Mouse (Mus musculus): ENCODE results near the gene Anapc2. TPM values are rescaled to one million over a fixed set of nuclear protein-coding genes. Genes with fewer than 3 reads are reported as not detected.

The Anapc2 gene
- polyA plus RNA-seq, 1 experiment, result 76.0 TPM

GRCm38 (mm10) chr2:25298046-25298445 is 25.8 kb downstream of the Anapc2 start:
- Histone ChIP-seq H3K9ac (ENCODE audit: low read depth, poor library complexity, severe bottlenecking) (no peak overlapping the region), H3K27ac (ENCODE audit: insufficient read depth, low read length) (no peak overlapping the region), H3K9me3 (replicated peaks; ENCODE audit: control insufficient read depth, insufficient read depth, low read length, poor library complexity, severe bottlenecking) (no peaks in the 10 kb centered on the region), H3K4me3 (ENCODE audit: low read depth, low read length) (no peak overlapping the region), H3K27me3 (ENCODE audit: control insufficient read depth, insufficient read depth, low read length, poor library complexity, severe bottlenecking) (no peaks in the 10 kb centered on the region), H3K4me1 (ENCODE audit: control insufficient read depth, insufficient read depth, low read length) (no peaks in the 10 kb centered on the region), H3K36me3 (ENCODE audit: control insufficient read depth, insufficient read depth, low read length, poor library complexity, severe bottlenecking) (no peaks in the 10 kb centered on the region)
- TF ChIP-seq EP300 (IDR thresholded peaks at IDR 0.05; ENCODE audit: insufficient read depth, low read depth, low read length) (no peak), CTCF (IDR thresholded peaks at IDR 0.05; ENCODE audit: low read depth, low read length) (no peak), POLR2A (IDR thresholded peaks at IDR 0.05; ENCODE audit: insufficient read depth, low read length) (no peak)

GRCm38 (mm10) chr2:25303452-25303851 is 31.2 kb downstream of the Anapc2 start:
- no peaks in the 10 kb centered on the region for H3K27me3 ChIP-seq (ENCODE audit: control insufficient read depth, insufficient read depth, low read length, poor library complexity, severe bottlenecking)
- no peak overlapping the region for H3K4me3 ChIP-seq (ENCODE audit: low read depth, low read length)
- H3K9ac ChIP-seq (ENCODE audit: low read depth, poor library complexity, severe bottlenecking), result no peak overlapping the region
- TF ChIP-seq EP300 (IDR thresholded peaks at IDR 0.05; ENCODE audit: insufficient read depth, low read depth, low read length) (no peak), POLR2A (IDR thresholded peaks at IDR 0.05; ENCODE audit: insufficient read depth, low read length) (no peak), CTCF (IDR thresholded peaks at IDR 0.05; ENCODE audit: low read depth, low read length) (no peak)
- H3K4me1 ChIP-seq (ENCODE audit: control insufficient read depth, insufficient read depth, low read length), result no peaks in the 10 kb centered on the region
- no peaks in the 10 kb centered on the region for H3K9me3 ChIP-seq (replicated peaks; ENCODE audit: control insufficient read depth, insufficient read depth, low read length, poor library complexity, severe bottlenecking)
- no peak overlapping the region for H3K27ac ChIP-seq (ENCODE audit: insufficient read depth, low read length)
- no peaks in the 10 kb centered on the region for H3K36me3 ChIP-seq (ENCODE audit: control insufficient read depth, insufficient read depth, low read length, poor library complexity, severe bottlenecking)

- Histone ChIP-seq H3K27me3 (ENCODE audit: control insufficient read depth, insufficient read depth, low read length, poor library complexity, severe bottlenecking) (no peaks in the 10 kb centered on the region), H3K27ac (ENCODE audit: insufficient read depth, low read length) (no peak overlapping the region), H3K4me3 (ENCODE audit: low read depth, low read length) (no peak overlapping the region), H3K9ac (ENCODE audit: low read depth, poor library complexity, severe bottlenecking) (no peak overlapping the region), H3K36me3 (ENCODE audit: control insufficient read depth, insufficient read depth, low read length, poor library complexity, severe bottlenecking) (no peaks in the 10 kb centered on the region), H3K9me3 (replicated peaks; ENCODE audit: control insufficient read depth, insufficient read depth, low read length, poor library complexity, severe bottlenecking) (no peaks in the 10 kb centered on the region), H3K4me1 (ENCODE audit: control insufficient read depth, insufficient read depth, low read length) (no peaks in the 10 kb centered on the region)
- no peak for TF ChIP-seq EP300 (IDR thresholded peaks at IDR 0.05; ENCODE audit: insufficient read depth, low read depth, low read length)
- TF ChIP-seq POLR2A (IDR thresholded peaks at IDR 0.05; ENCODE audit: insufficient read depth, low read length), result no peak
- no peak for TF ChIP-seq CTCF (IDR thresholded peaks at IDR 0.05; ENCODE audit: low read depth, low read length)
These were observed 31.8 kb downstream of the Anapc2 start for GRCm38 (mm10) chr2:25303931-25304656.

- Histone ChIP-seq H3K9ac (ENCODE audit: low read depth, poor library complexity, severe bottlenecking) (no peak overlapping the region), H3K36me3 (ENCODE audit: control insufficient read depth, insufficient read depth, low read length, poor library complexity, severe bottlenecking) (no peaks in the 10 kb centered on the region), H3K4me1 (ENCODE audit: control insufficient read depth, insufficient read depth, low read length) (no peaks in the 10 kb centered on the region), H3K27me3 (ENCODE audit: control insufficient read depth, insufficient read depth, low read length, poor library complexity, severe bottlenecking) (no peaks in the 10 kb centered on the region), H3K4me3 (ENCODE audit: low read depth, low read length) (peak overlapping the region; percentile 54), H3K9me3 (replicated peaks; ENCODE audit: control insufficient read depth, insufficient read depth, low read length, poor library complexity, severe bottlenecking) (no peaks in the 10 kb centered on the region), H3K27ac (ENCODE audit: insufficient read depth, low read length) (no peak overlapping the region)
- no peak for TF ChIP-seq EP300 (IDR thresholded peaks at IDR 0.05; ENCODE audit: insufficient read depth, low read depth, low read length)
- TF ChIP-seq CTCF (IDR thresholded peaks at IDR 0.05; ENCODE audit: low read depth, low read length), result no peak
These were observed 32.6 kb downstream of the Anapc2 start for GRCm38 (mm10) chr2:25304657-25305541.

- Histone ChIP-seq H3K36me3 (ENCODE audit: control insufficient read depth, insufficient read depth, low read length, poor library complexity, severe bottlenecking) (no peaks in the 10 kb centered on the region), H3K27ac (ENCODE audit: insufficient read depth, low read length) (no peak overlapping the region), H3K4me3 (ENCODE audit: low read depth, low read length) (peak overlapping the region; percentile 54; the same call in 1 of the 2 replicates), H3K4me1 (ENCODE audit: control insufficient read depth, insufficient read depth, low read length) (no peaks in the 10 kb centered on the region), H3K27me3 (ENCODE audit: control insufficient read depth, insufficient read depth, low read length, poor library complexity, severe bottlenecking) (no peaks in the 10 kb centered on the region), H3K9ac (ENCODE audit: low read depth, poor library complexity, severe bottlenecking) (no peak overlapping the region), H3K9me3 (replicated peaks; ENCODE audit: control insufficient read depth, insufficient read depth, low read length, poor library complexity, severe bottlenecking) (no peaks in the 10 kb centered on the region)
- TF ChIP-seq CTCF (IDR thresholded peaks at IDR 0.05; ENCODE audit: low read depth, low read length) (no peak), POLR2A (IDR thresholded peaks at IDR 0.05; ENCODE audit: insufficient read depth, low read length) (no peak), EP300 (IDR thresholded peaks at IDR 0.05; ENCODE audit: insufficient read depth, low read depth, low read length) (no peak)
These were observed 33.5 kb downstream of the Anapc2 start for GRCm38 (mm10) chr2:25305587-25306359.
